Mouse (Mus musculus) layer of hippocampus, adult 9-10 months (tissue): ENCODE data around the gene Gpr143.
"Not testable (repeated sequence)": the region's sequence is repeated elsewhere in the genome, so short reads cannot be mapped to it uniquely, and the experiment has no call there.

Source experiments
- DNase-seq: peaks from one replicate; pipeline ENCODE4 v3.0.0; 2022; ENCODE audit warnings: low spot score

Gpr143 gene

GRCm38 (mm10) chrX:152781720-152782403 lies at the start of gene Gpr143:
Gpr143 (plus strand) TSS chrX:152781921.
- DNase-seq = no peak

DNA sequence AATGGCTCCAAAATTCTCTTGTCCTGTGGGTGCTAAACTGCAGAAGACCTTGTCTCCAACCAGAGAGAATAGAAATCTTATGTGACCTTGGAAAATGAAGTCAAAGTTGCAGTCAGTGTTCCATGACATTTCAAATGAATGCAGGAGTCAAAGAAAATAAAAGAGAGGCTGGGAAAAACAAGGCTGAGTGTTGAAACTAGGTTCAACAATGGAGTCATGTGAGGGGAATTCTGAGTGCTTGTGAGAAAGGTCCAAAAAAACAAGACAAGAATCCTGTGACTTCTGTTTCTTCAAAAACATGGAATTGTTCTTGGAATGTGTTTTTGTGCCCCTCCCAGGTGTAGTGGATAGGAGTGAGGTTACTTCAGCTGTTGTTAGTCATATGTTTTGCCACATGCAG lies 46.4 kb upstream of the Gpr143 start:
- no peak for DNase-seq

GRCm38 (mm10) chrX:152738191-152738590 lies 43.5 kb upstream of the Gpr143 start:
- no peak for DNase-seq

DNA sequence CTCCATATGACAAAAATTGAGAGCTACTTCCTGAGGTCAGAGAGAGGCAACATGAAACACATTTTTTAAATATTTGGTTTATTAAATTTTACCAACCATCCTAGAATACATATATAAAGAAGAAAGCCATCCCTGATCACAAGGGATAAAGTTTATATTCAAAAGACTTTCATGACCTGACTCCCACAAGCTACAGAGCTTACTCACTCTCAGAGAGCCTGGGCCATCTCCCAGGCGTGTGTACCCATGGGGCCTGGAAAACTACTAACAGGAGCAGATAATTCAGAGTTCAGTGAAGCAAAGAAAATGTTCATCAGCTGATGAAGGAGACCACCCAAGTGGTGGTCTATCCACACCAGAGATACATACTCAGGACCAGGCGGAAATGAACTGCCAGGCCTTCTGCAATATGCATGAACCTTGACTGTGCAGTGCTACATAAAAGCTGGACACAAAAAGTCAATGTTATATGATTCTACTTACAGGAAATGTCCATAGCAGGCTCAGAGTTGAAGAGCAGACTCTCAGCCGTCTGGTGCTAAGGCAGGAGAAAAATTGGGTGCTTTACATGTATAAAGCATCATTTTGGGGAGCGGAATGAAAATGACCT lies 42.9 kb upstream of the Gpr143 start:
- no peak for DNase-seq

DNA sequence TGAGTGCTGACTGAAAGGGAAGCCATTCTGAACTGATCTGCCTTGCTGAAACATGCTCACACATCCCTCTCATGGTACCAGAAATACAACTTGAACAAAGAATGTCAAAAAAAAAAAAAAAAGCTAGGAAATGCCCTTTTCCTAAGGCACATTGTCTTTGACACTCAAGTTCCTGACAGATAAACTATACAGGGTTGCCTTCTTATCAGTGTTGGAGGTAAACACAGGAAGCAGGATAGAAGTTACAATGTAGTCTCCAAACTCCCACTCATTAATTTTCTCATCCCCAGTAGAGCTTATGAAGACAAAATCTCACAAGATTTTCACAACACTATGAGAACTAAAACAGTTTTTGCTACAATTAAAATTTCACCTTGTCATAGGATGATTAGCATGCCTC lies 38.1 kb upstream of the Gpr143 start:
- DNase-seq = no peak

DNA sequence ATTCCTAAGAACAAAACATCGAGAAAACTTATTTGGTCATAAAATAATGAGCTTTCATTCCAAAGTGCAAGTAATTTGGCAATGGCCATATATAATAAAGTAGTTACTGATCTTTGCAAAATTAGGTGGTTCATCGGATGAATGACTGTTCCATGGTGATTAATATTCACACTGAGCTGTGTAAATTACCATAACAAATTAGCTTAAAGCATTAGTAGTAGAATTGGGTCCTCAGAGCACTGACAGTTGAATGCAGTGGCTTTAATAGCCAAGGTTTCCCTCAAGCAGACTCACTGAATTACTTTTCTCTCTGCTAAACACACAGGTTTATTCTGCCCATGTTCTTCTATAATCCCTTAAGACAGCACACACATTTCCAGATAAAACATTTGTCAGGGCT lies 35.8 kb upstream of the Gpr143 start:
- DNase-seq = no peak

- no peak for DNase-seq
Measured at GRCm38 (mm10) chrX:152755819-152756218, 25.9 kb upstream of the Gpr143 start.

- no peak for DNase-seq
Measured at GRCm38 (mm10) chrX:152756293-152756692, 25.4 kb upstream of the Gpr143 start.

GRCm38 (mm10) chrX:152762437-152762836 lies 19.3 kb upstream of the Gpr143 start:
- DNase-seq = no peak

GRCm38 (mm10) chrX:152762855-152763254 lies 18.9 kb upstream of the Gpr143 start:
- no peak for DNase-seq

- no peak for DNase-seq
Measured at GRCm38 (mm10) chrX:152764171-152764570, 17.6 kb upstream of the Gpr143 start.

DNA sequence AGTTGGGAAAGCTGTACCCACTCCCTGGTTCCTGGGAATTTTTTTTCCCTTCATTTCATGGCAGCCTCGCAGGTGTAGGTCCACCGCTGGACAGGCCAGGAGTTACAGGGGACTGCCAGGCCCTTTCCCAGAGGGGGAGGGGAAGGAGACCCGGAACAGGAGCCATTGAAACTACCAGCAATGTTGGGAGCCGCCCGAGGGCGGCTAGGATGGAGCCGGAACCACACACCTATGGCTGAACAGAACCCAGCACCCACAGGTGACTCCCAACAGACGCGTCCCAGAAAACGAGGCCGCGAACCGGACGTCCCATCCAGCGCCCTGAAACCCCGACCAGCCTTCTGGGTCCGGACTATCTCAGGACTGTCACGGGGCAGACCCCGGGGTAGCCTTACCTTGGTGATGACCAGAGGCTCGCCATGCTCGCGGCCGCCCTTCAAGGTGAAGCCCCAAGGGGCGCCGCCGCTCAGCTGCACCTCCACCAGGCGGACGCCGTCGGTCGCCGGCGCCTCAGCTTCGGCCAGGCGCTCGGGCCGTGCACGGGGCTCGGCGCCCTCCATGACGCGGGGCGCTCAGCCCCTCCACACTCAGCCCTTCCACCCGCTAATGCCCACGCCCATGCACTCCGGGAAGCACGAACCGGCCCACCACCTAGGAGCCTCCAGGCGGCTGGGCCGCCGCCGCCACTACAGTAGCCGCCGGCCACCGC lies 12.7 kb upstream of the Gpr143 start, which contains the start of gene Shroom2:
Shroom2 (minus strand) TSS at position 575 of the 709 bp plus-strand sequence.
- DNase-seq = no peak

GRCm38 (mm10) chrX:152769600-152770157 lies 12.0 kb upstream of the Gpr143 start:
- DNase-seq = no peak

GRCm38 (mm10) chrX:152788129-152788528 lies 6.4 kb downstream of the Gpr143 start:
- no peak for DNase-seq

GRCm38 (mm10) chrX:152788611-152789010 lies 6.9 kb downstream of the Gpr143 start:
- DNase-seq = no peak

GRCm38 (mm10) chrX:152805317-152805716 lies 23.6 kb downstream of the Gpr143 start:
- DNase-seq = no peak

DNA sequence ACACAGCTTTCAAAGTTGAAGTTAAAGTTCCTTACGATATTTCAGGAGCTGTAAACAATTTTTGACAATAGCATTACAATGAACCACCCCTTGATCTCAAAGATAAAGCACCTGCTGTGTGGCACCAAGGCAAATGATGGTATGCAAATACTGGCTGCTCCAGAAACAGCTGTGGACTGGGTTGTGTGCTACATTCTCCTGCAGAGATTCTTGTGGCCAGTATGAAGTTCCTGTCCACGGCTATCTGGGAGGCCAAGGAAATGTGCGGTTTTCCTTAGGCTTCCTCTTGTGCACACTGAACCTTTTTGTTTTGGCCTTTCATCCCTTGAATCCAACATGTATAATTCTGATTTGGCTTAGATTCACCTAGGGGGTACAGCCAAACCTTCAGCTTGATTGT lies 31.6 kb downstream of the Gpr143 start:
- no peak for DNase-seq

GRCm38 (mm10) chrX:152818996-152819395 lies 37.3 kb downstream of the Gpr143 start:
- DNase-seq = peak; percentile 17

GRCm38 (mm10) chrX:152831003-152831550 lies 49.4 kb downstream of the Gpr143 start:
- not testable (repeated sequence) for DNase-seq

- DNase-seq = peak; percentile 26
Measured at GRCm38 (mm10) chrX:152834940-152835339, 53.2 kb downstream of the Gpr143 start.

DNA sequence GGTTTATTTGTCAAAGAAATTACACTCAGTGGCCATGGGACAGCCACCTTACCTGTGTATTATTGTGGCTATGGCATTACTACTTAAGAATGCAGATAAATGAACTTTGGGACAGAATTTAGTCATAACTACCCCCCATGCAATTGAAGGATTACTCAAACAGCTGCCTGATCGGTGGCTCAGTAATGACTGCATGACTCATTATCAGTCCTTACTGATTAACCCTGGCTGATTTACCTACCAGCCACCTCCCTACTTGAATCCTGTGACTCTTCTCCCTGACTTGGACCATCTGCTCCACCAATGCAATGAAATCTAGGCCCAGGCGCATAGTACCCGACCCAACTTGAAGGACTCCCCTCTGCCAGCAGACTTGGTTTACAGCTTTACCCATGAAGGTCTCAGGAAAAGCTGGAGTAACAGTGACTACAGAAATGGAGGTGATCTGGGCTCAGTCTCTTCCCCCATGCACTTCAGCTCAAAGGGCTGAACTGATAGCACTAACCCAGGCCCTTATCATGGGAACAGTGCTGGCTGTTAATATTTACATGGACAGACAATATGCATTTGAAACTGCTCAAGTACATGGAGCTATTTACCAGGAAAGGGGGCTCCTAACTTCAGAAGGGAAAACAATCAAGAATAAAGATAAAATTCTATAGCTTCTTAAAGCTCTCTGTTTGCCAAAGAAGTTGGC lies 73.5 kb downstream of the Gpr143 start:
- DNase-seq = no peak
